Mouse (Mus musculus) heart, postnatal 0 days (tissue): ENCODE measurements around the gene Rmnd5b.

Source experiments
- CTCF ChIP-seq: IDR thresholded peaks from 2 replicates; pipeline ENCODE4 v1.5.1; 2016; ENCODE audit warnings: antibody characterized with exemption, control low read depth, low read depth
- EP300 ChIP-seq: IDR thresholded peaks from 2 replicates; pipeline ENCODE4 v1.6.1; 2016; ENCODE audit warnings: antibody characterized with exemption, low read depth

DNA sequence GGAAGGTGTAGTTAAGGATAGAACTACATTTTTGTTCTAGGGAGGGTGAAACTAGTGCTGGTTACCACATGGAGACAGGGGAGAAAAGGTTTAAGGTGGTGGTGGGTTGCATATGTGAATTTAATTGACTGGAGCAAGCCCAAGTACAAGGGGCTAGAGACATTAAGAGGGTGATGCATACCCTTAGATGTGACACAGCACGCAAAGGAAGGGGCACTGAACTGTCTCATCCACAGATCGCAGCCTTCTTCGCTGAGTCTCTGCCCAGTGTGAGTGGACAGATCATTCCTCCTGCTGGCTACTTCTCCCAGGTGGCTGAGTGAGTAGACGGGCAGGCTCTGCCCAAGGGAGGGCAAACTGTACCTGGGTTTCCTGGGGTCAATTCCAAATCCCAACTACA lies 42.3 kb downstream of the Rmnd5b start:
- TF ChIP-seq CTCF, result no peak
- TF ChIP-seq EP300, result no peak
